Mouse (Mus musculus) thymus, adult 2 months (tissue): Measurements from ENCODE around the gene Btg1.

ENCODE experiments used
- CTCF ChIP-seq: fragments of 200-500 bp; IDR thresholded peaks from 2 replicates; pipeline ENCODE4 v1.5.1; 2012; ENCODE audit warnings: mild to moderate bottlenecking, control low read depth, low read length, moderate library complexity, borderline replicate concordance; ENCODE audit not compliant: control insufficient read depth, poor library complexity, insufficient read depth; ENCODE audit errors: extremely low read depth
- POLR2A ChIP-seq: fragments of 200-500 bp; IDR thresholded peaks from 2 replicates; pipeline ENCODE4 v1.6.1; 2012; ENCODE audit warnings: mild to moderate bottlenecking, low read length, control low read depth, moderate library complexity; ENCODE audit not compliant: control insufficient read depth, poor library complexity, insufficient read depth; ENCODE audit errors: extremely low read depth

DNA sequence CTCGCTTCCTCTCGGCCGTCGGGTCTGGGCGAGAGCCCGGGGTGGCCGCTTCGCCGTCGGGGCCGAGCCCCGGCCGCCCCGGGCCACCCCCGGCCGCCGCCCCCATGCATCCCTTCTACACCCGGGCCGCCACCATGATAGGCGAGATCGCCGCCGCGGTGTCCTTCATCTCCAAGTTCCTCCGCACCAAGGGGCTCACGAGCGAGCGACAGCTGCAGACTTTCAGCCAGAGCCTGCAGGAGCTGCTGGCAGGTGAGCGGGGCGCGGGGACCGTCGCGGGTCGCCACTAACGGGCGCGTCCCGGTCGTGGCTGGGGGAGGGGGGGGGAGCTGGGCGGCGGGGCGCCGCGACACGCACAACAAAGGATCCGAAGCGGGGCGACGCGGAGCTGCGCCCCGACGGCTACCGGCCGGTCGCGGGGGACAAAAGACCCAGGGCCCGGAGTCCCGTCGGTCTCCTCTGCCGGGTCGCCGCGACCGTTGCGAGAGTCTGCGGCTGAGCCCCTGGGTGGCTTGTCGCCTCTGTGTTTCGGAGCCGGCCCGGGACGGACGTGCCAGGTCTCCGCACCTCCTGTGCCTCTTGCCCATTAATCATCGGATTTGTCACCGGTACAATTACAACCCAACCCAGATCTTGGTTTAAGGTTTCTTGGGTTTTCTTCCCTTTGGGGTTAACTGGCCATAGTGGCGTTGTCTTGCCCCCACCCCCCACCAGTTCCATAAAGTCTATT, 580 bp downstream of the Btg1 start:
- TF ChIP-seq CTCF (no peak), POLR2A (no peak)
